Mouse (Mus musculus) embryonic fibroblast, embryonic 13.5 days (primary cell): ENCODE measurements at regions not wholly inside any gene's neighbourhood (a gene's known extent, or its start where the extent isn't known, plus 50 kb on each side); places are given as distances from the start of the nearest gene placed in this dataset.

Experiments
- CTCF ChIP-seq: IDR thresholded peaks from 2 replicates; pipeline ENCODE4 v1.5.1; 2011; ENCODE audit warnings: mild to moderate bottlenecking, control low read depth, low read length, moderate library complexity, borderline replicate concordance; ENCODE audit not compliant: insufficient read depth
- POLR2A ChIP-seq: IDR thresholded peaks from 2 replicates; pipeline ENCODE4 v1.6.1; 2011; ENCODE audit warnings: low read depth, mild to moderate bottlenecking, control low read depth, low read length, moderate library complexity

- TF ChIP-seq POLR2A (no peak), CTCF (no peak)
Measured at GRCm38 (mm10) chr8:12486331-12487061, 86.3 kb upstream of the Spaca7 start.
